Mouse (Mus musculus): ENCODE measurements around the gene Cdh23.

GRCm38 (mm10) chr10:60362310-60362628 lies 334.0 kb downstream of the Cdh23 start:
- no peak for TF ChIP-seq CTCF (IDR thresholded peaks at IDR 0.05; ENCODE audit: insufficient read depth, low read depth, low read length)
- TF ChIP-seq POLR2A (IDR thresholded peaks at IDR 0.05; ENCODE audit: insufficient read depth, low read depth, low read length), result no peak
